ENCODE assay signal across 8 mouse cellular contexts in the genomic region with DNA sequence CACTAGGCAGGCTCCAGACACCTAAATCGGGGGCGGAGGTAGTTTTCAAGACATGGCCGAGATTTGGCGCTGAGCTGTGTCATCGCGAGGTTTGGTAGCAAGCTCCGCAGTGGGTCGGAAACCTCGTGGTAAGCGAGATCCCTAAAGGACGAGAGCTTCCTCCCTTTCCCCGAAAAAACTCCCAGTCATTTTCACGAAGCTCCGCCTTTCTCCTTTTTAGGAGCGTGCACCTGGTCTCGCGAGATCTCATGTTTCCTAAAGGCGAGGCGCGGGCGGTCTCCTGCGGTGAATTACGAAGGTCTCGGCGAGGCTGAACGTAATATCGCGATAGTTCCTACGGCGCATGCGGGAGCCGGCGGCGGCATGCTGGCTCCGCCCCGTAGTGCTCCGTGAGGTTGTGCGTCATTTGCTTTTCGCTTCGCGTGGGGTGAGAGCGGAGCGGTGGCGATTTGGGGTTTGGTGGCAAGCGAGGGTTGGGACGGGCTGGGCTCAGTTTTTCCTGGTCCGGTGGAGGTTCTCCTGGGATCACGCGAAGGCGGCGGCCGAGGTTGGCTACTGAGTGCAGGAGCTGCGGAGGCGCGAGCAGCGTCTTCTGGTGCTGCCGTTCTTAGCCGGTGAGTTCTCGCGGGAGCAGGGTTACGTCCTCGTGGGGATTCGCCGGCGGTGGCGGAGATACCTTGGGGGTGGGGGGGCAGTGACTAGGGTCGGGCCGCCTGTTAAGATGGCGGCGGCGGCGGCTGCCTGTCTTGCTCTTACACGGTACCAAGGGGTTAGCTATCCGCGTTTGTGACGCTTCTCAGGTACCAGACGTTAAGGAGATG. TPM values are rescaled to one million over a fixed set of nuclear protein-coding genes. Genes with fewer than 3 reads are reported as not detected.
DNase-seq lines count a peak whose midpoint lies in the region; ATAC-seq lines count a peak whose summit lies in the region.

No protein-coding gene starts in this region.

- peak; percentile 99 for DNase-seq in adipocyte (ENCODE audit: low spot score)
- DNase-seq in embryo, embryonic 10 days (ENCODE audit: low spot score): peak; percentile 97
- DNase-seq in gastrocnemius, postnatal 10 days: peak; percentile 85
- peak; percentile 97 for DNase-seq in induced T-regulatory cell, adult 2 months (ENCODE audit: low read depth)
- peak; percentile 95 to 96 for DNase-seq in left cerebral cortex, adult 9 months (ENCODE audit: low spot score in 2 of 2)
- peak; percentile 91 for DNase-seq in right cerebral cortex, postnatal 14 days
- DNase-seq in urinary bladder, postnatal 36 days (ENCODE audit: low spot score in 2 of 2): peak; percentile 84 to 93

- peak; percentile 76 for ATAC-seq in megakaryocyte progenitor cell, adult 5-6 weeks (replicated peaks; ENCODE audit: poor library complexity)

RNA-seq across cellular contexts. Expression of a gene that starts 2.6 kb away (rescaled TPM):
- total RNA-seq in gastrocnemius, postnatal 10 days (2021): 100 to 1,000 TPM; 109 to 138 TPM
- 158 and 213 TPM in 2 replicates for total RNA-seq in megakaryocyte progenitor cell, adult 5-6 weeks (2015)
- 89.5 and 118 TPM in 2 replicates for total RNA-seq in megakaryocyte progenitor cell, adult 5-6 weeks (2017)

Comparison
In these comparisons a context has a peak if more than half of its experiments do, and no peak if none do; other contexts are left out.
1. Peak in every context shown above with its lines: DNase-seq and ATAC-seq.